Mouse (Mus musculus): ENCODE data around the gene Hbb-bh2. TPM values are rescaled to one million over a fixed set of nuclear protein-coding genes. Genes with fewer than 3 reads are reported as not detected.

Gene Hbb-bh2
- total and polyA plus RNA-seq, 3 experiments, result not detected

- H3K27me3 ChIP-seq (replicated peaks), result no peaks in the 10 kb centered on the region
- in situ Hi-C loops (cut with MboI; ENCODE audit: low pct_ligation_motif_present, low pct_unique_long_range_greater_than_20kb, low sequenced_read_pairs) (no loop called here), dilution Hi-C loops (cut with MboI; ENCODE audit: extremely low pct_ligation_motif_present, extremely low pct_unique_long_range_greater_than_20kb, low sequenced_read_pairs) (no loop called here)
- no peaks in the 10 kb centered on the region for H3K36me3 ChIP-seq (replicated peaks in 1 of 2; ENCODE audit: control insufficient read depth in 1 of 2, insufficient read depth in 1 of 2, low read length in 1 of 2)
- H3K9me3 ChIP-seq (replicated peaks; ENCODE audit: low read length), result no peaks in the 10 kb centered on the region
- no peak for DNase-seq (ENCODE audit: extremely low read depth)
- no peak overlapping the region for H3K9ac ChIP-seq (ENCODE audit: insufficient read depth, low read depth)
- H3K4me2 ChIP-seq (ENCODE audit: insufficient read depth, low read depth, poor library complexity, severe bottlenecking), result no peak overlapping the region
- TF ChIP-seq SMC3 (IDR thresholded peaks at IDR 0.05; ENCODE audit: low read depth, low read length) (no peak), MXI1 (IDR thresholded peaks at IDR 0.05; ENCODE audit: low read depth, low read length) (no peak), UBTF (IDR thresholded peaks at IDR 0.05; ENCODE audit: low read depth, low read length) (no peak), MAZ (IDR thresholded peaks at IDR 0.05; ENCODE audit: low read depth, low read length) (no peak), RCOR1 (conservative IDR thresholded peaks at IDR 0.05; ENCODE audit: low read depth, low read length) (no peak), NRF1 (IDR thresholded peaks at IDR 0.05; ENCODE audit: low read depth, low read length) (no peak), MAX (IDR thresholded peaks at IDR 0.05; ENCODE audit: low read length) (no peak)
- no peak overlapping the region for H3K4me3 ChIP-seq (replicated peaks in 1 of 3; ENCODE audit: low read depth in 2 of 3, low read length in 2 of 3, poor library complexity in 1 of 3)
- no peak overlapping the region for H3K27ac ChIP-seq (ENCODE audit: insufficient read depth, low read depth)
- H3K79me2 ChIP-seq (replicated peaks; ENCODE audit: control insufficient read depth, extremely low read depth, insufficient read depth, poor library complexity, severe bottlenecking), result no peaks in the 10 kb centered on the region
- peaks cover 0 to 7% of the 10 kb centered on the region in 2 experiments; a peak in 1 of 4 replicates for H3K4me1 ChIP-seq (ENCODE audit: control insufficient read depth in 1 of 2, insufficient read depth in 2 of 2)
These were observed 14.6 kb downstream of the Hbb-bh2 start for GRCm38 (mm10) chr7:103825536-103826254.

- in situ Hi-C loops (cut with MboI; ENCODE audit: low pct_ligation_motif_present, low pct_unique_long_range_greater_than_20kb, low sequenced_read_pairs) (no loop called here), dilution Hi-C loops (cut with MboI; ENCODE audit: extremely low pct_ligation_motif_present, extremely low pct_unique_long_range_greater_than_20kb, low sequenced_read_pairs) (no loop called here)
- no peak overlapping the region for H3K9ac ChIP-seq (ENCODE audit: insufficient read depth, low read depth)
- no peaks in the 10 kb centered on the region for H3K9me3 ChIP-seq (replicated peaks; ENCODE audit: low read length)
- no peaks in the 10 kb centered on the region for H3K27me3 ChIP-seq (replicated peaks)
- no peak for TF ChIP-seq MXI1 (IDR thresholded peaks at IDR 0.05; ENCODE audit: low read depth, low read length)
- no peak for TF ChIP-seq BHLHE40 (IDR thresholded peaks at IDR 0.05; ENCODE audit: low read depth, low read length)
- no peak for TF ChIP-seq NRF1 (IDR thresholded peaks at IDR 0.05; ENCODE audit: low read depth, low read length)
- no peak for TF ChIP-seq RCOR1 (conservative IDR thresholded peaks at IDR 0.05; ENCODE audit: low read depth, low read length)
- no peak for TF ChIP-seq ZMIZ1 (IDR thresholded peaks at IDR 0.05; ENCODE audit: low read depth, low read length)
- no peak for TF ChIP-seq MYC (IDR thresholded peaks at IDR 0.05; ENCODE audit: low read depth, low read length)
- TF ChIP-seq MAZ (IDR thresholded peaks at IDR 0.05; ENCODE audit: low read depth, low read length), result no peak
- no peak for TF ChIP-seq EP300 (IDR thresholded peaks at IDR 0.05; ENCODE audit: low read length)
- TF ChIP-seq POLR2A (IDR thresholded peaks at IDR 0.05; ENCODE audit: low read depth, low read length), result no peak
- no peak for TF ChIP-seq POLR2AphosphoS2 (IDR thresholded peaks at IDR 0.05; ENCODE audit: low read depth, low read length)
- TF ChIP-seq CTCF (conservative IDR thresholded peaks at IDR 0.05 in 1 of 2, IDR thresholded peaks at IDR 0.05 in 1 of 2; ENCODE audit: low read depth in 2 of 2, low read length in 2 of 2), result no peak
- no peak for TF ChIP-seq JUND (conservative IDR thresholded peaks at IDR 0.05; ENCODE audit: low read depth, low read length)
- no peak for DNase-seq (ENCODE audit: extremely low read depth)
- no peak overlapping the region for H3K27ac ChIP-seq (ENCODE audit: insufficient read depth, low read depth)
- no peaks in the 10 kb centered on the region for H3K36me3 ChIP-seq (replicated peaks in 1 of 2; ENCODE audit: control insufficient read depth in 1 of 2, insufficient read depth in 1 of 2, low read length in 1 of 2)
- no peak overlapping the region for H3K4me3 ChIP-seq (replicated peaks in 1 of 3; ENCODE audit: low read depth in 2 of 3, low read length in 2 of 3, poor library complexity in 1 of 3)
- no peaks in the 10 kb centered on the region for H3K79me2 ChIP-seq (replicated peaks; ENCODE audit: control insufficient read depth, extremely low read depth, insufficient read depth, poor library complexity, severe bottlenecking)
- no peak overlapping the region for H3K4me2 ChIP-seq (ENCODE audit: insufficient read depth, low read depth, poor library complexity, severe bottlenecking)
- peaks cover 0 to 7% of the 10 kb centered on the region in 2 experiments; a peak in 1 of 4 replicates for H3K4me1 ChIP-seq (ENCODE audit: control insufficient read depth in 1 of 2, insufficient read depth in 2 of 2)
These were observed 15.7 kb downstream of the Hbb-bh2 start for GRCm38 (mm10) chr7:103824597-103824996.
